Mouse (Mus musculus): Measurements from ENCODE around the gene Hoxd12.

Gene Hoxd12

DNA sequence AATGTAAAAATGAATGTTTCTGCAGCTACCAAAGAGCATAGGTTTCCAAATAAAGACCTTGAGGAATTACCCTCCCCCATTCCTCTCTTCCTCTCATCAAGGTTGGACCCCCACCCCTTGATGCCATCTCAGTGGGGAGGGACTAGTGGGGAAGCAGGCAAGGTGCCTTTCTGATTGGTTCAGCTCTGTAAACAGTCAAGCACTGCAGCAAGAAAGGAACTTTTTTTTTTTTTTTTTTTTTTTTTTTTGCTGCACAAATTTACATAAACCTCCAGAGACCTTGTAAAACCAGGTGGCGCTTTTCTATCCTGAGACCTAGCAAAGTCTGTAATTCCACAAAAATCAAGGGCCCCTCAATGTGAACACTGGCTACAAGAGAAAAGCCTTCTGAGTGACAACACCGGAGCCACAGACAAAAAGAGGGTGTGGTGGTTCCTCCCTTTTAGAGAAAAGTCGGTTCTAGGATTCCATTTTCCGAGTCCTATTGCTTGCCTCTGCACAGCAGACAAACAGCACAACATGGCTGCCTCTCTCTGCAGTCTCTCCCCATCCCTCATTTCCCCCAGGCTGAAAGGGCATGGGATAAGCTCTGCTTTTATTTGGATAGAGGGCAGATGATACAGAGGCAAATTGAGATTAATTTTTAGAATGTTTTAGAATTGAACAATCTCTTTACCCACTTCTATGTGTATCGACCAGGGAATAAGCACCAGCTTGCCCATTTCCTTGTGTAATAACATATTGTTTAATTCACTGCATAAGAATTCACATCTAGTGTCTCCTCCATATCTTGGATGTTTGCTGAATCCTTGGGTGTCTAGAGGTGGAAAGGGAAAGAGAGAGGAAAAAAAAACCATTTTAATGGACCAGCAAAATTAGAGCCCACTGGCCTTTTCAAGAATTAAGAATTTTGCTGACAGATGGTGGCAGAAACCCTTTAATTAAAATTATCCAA is 34.9 kb downstream of the Hoxd12 start:
- DNase-seq (ENCODE audit: low read depth): no peak

DNA sequence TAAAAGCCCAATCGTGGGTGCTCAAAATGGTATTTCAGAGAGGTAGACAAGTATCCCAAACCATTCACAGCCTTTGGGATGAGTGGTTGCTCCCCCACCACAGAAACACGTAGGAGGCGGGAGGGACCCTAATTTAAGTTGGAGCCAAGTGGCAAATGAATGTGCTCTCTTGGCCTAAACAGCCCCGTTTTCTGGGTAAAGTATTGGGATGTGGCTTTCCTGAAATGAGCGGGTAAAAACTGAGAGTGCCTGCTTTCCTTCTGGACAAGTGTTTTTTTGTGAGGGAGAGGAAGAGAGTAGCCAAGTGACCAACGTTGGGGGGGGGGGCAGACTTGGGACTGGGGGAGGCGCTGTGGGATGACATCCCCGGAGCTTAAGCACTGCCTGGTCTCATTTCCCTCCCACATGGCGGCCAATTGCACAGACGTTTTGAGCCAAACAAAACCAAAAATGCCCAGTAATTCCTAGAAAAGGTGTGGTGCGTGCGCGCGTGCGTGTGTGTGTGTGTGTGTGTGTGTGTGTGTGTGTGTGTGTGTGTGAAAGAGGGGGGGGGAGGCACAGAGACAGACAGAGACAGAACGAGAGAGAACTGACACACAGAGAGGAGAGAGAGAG is 36.2 kb downstream of the Hoxd12 start:
- DNase-seq (ENCODE audit: low read depth): no peak

DNA sequence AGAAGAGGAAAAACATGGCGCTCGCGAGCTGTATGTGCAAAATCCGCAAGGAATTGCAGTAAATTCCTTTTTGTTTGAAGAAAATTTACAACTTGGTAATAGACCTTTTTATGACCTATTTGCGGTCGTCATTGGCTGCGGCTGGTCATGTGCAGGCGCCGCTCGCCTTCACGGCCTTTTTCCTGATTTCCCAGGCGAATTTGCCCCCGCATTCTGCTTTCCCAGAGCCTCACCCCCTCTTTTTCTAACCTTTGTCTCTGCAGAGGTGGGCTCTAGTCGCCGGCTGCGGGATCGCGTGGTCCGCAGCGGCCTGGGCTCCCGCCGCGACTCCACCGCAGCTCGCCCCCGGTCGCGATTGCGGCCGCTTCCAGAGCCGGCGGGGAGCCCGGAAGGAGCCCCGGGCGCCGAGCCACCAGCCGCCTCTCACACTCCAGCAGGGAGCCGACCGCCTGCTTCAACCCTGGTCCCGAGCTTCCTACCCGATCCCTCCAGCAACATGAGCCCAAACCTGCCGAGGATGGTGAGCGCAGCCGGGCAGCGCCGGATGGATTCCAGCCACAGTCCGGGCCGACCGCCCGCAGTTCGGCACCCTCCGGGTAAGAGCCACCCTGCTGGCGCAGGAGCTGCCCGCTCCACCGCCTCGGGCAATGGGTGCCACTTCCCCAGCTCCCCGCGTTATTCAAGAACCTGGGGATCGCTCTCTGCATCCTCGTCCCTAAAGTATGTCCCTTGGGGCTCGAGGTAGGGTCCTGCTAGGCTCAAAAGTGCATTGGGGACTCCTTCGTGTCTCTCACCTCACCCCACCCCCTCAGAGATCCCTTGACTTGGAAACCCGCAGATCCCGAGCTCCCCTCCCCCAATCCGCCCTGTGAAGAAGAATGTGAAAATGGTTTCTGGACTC is 37.2 kb downstream of the Hoxd12 start, which contains the start of the genes Hoxd3 and Hoxd4:
Gene Hoxd3 (plus strand): TSS at position 207 of the 901 bp plus-strand sequence.
Gene Hoxd4 (plus strand): TSS at position 209 of the 901 bp plus-strand sequence.
- no peak for DNase-seq (ENCODE audit: low read depth)

DNA sequence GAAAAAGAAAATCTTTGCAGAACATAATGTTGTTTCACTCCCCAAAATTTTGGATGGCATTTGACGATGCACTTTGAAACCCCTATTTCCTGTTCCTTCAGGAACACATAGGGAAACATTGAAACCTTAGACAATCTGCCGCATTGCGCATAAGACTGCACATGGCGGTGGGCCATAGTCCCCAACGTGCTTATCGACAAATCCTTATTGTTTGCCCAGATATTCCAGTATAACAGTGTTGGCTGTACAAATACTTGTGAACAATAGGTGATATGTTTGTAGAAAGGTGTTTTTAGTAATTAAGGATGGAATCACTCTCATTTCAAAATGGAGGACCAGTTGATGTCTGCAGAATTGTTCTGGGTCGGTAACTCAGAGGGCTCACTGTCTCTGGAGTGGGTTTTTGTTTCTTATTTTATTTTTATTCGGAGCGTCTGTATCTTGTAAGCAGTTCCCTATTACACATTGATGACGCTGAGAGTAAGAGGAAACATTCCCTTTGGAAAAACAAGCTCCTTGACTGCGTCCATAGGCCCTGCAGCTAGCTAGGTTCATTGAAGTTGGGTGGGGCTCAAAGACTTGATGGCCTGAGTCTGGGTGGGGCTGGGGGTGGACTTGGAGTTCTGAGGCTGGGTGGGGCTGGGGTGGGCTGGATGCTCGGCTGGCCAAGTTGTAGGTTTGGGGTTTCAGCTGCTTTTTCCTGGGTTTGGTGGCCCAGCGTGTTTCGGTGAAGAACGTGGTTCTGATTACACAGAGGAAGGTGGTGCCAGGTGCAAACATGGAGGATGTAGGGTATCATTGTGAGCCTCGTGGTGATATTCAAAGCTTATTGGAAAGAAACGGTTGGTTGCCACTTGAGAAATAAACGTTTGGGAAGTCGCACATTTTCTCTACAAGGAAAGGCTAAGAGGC is 38.7 kb downstream of the Hoxd12 start:
- no peak for DNase-seq (ENCODE audit: low read depth)

DNA sequence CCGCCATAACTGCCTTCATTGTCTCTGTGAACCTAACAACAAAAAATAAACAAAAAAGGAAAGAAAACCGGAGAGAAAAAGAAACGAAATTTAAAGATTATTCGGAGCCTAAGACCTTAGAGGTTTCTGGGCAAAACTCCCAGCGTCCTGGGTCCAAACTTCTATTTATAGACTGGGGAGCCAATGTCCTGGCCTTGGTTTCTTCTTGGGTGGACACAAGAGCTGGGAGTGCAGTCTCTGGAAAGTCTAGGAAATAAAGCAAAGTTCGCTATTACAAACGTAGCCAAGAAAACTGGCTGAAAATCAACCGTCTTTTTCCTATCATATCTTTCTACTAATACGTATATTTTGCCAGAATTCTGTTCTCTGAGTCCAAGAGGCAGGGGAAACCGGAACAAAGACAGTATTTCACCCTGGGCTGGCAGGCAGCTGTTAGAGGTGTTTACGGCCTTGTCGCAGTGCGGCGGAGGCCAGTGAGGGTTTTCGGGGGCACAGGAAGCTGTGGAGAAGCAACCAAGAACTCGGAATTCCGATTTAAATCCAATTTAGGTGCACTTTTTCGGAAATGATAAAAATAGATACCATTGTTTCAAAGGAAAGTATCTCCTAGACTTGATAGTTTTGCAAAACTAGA is 39.5 kb downstream of the Hoxd12 start:
- no peak for DNase-seq (ENCODE audit: low read depth)

DNA sequence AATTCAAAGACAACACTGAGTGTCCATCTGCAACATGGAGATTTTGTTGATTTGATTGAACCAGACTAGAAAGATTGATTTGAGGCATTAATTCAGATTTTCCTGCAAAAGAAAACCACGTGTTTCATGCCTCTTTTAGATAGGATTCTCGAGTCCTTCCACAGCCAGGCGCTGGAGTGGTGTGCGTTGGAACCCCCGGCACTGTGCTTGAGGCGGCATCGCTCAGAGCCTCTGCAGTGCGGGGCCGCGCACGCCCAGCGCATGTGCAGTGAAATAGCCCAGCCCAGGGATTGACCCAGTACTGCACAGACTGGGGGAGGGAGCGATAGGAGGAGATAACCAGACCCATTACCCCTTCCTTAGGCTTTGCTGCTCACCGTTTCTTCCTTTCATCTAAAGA is 40.1 kb downstream of the Hoxd12 start:
- no peak for DNase-seq (ENCODE audit: low read depth)

DNA sequence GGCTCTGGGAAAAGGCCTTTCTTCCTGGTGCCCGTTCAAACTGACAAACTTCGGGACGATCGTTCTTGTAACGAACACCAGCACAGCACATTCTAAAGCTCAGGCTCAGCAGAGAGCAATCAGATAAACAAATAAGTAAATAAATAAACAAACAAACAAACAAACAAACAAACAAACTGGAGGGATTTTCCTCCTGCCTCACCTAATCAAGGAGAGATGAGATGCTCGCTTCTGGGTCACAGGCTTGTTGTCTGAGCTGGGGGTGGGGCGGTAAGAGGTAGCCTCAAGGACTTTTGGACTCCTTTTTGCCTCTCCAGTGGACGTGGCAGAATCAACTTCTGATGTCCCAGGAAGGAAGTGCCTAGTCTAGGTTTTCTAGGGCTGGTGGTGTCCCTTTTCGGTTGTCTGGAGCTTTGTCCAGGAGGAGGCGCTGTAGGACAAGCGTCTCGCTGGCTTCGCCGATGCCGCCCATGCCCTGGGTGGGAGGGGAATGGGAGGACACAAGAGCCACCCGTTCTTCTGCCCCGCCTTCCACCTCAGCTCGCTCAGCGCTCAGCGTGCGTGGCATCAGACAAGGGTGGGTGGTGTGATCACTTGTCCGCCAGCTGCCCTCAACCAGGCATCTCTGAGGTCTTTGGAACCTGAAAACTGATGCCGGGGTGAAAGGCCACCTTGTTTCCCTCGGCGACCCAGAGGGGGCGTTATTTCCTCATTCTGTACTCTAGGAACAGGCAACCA is 40.9 kb downstream of the Hoxd12 start:
- DNase-seq (ENCODE audit: low read depth): peak; percentile 84

DNA sequence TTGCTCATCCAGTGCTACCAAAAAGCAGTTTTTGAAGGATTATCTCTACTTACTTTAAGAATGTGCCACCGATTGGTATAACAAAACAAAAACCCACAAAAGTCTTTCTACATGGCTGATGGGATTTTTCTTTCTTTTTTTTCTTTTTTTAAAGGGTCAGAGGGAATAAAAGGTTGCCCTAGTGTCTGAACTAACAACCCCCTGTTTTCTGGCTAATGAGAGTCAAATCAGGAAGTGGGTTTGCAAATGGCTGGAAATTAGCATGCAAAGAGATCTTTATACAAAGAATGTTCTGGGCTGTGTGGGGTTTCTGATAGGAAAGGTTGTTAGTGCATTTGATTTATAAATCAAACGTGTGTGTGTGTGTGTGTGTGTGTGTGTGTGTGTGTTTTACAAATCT is 45.6 kb downstream of the Hoxd12 start:
- DNase-seq (ENCODE audit: low read depth): no peak

DNA sequence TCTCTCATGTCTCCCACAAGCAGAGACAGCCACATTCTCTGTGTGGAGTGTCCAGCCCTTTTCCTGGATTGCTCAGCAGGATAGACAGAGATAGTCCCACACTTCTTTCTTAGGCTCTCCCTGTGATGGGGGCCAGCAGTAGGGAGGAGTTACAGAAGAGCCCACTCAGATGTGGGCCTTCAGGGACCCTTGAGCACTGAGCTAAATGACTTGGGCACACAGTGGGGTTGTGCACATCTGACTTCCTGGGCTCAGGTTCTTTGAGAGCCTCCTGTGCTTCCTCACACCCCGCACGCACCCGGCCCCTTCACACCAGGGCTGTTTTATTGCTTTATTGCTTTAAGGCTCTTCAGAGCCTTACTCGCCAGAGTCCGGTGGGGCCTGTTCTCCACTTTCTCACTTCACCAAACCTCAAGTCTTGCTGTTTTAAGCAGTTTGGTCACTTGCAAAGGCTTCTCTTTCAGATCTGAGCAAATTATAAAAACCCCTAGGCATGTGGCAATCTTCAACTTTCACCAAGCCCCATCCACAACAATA is 46.2 kb downstream of the Hoxd12 start:
- DNase-seq (ENCODE audit: low read depth): no peak

DNA sequence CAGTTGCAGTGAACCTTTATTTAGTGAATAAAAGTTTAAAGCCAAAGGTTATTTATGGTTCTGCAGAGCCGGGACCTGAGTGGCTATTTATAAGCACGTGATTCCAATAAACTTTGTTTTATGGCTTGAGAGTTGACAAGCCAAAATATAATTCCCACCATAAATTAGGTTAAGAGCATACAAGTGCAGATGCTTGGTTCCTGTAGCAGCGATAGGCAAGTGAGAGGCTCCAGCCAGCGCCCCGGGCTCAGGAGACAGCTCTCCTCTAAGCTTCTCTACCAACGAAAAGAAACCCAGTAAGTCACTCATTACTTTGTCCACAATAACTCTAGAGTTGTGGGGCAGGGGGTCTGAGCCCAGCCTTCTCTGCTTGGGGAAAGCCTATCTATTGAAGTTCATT is 47.1 kb downstream of the Hoxd12 start:
- no peak for DNase-seq (ENCODE audit: low read depth)

DNA sequence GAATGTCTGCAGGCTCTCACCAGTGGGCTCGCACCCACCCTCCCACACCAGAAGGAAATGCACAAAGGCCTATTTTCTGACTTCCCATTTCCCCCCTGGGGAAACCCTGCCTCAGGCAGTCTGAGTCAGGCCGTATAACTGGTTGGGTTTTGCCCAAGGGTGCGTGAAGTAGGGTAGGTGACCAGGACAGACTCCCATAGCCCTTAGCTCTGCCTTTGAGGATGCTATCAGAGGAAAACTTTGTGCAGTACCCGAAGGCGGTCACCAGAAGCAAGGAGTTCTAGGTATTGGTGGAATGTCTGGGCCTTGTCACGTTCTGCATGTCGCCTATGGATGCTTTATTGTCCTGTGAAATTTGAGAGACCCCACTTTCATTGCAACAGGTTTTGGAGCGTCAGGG is 48.1 kb downstream of the Hoxd12 start:
- DNase-seq (ENCODE audit: low read depth): no peak

DNA sequence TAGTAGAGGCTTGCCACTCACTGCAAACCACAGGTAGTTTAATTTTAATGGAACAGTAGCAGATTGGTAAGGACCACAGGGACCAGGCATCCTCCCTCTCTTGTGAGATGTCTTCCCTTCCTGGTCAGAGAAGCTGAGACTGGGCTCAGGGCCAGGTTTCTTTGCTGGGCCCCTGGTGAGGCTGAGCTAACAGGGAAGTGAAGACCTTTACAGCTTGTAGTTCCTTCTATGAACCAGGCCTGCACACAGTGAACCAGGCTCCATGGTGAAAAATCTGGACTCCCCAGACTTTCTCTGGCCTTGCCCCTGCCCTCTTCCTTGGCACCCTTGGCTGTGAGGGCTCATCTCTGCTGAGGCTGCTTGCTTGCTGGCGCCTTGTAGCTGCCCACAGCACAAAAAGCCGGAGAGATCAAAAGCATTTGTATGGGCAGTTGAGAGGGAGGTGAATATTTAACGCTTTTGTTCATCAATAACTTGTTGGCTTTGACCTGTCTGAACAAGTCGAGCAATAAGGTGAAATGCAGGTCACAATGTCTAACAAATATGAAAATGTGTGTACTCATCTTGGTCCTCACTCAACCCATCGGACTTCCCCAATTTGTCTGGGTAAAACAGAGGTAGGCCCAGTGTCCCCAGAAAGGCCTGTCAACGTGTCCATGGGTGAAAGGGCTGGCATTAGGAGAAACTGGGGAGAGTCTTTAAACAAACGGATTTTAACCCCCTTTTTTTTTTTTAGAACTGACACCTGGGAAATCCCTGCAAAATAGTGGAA is 49.6 kb downstream of the Hoxd12 start:
- no peak for DNase-seq (ENCODE audit: low read depth)

DNA sequence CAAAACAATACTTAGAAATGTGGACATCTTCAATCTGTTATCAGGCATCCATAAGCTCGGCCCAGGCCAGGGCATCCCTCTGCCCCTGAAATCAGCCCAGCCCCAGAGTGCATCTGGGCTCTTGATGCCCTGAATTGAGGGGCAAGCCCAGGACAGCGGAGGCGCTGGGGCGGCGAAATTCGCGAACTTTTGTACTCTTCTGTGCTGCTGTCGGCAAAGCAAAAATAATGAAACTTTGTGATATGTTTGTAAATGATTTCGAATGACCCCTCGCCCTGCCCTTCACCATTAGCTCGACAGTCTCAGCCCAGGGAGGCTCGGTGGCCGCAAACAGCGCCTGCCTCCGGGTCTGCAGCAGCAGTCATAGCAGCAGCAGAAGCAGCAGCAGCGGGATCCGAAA is 50.4 kb downstream of the Hoxd12 start:
- DNase-seq (ENCODE audit: low read depth): no peak

DNA sequence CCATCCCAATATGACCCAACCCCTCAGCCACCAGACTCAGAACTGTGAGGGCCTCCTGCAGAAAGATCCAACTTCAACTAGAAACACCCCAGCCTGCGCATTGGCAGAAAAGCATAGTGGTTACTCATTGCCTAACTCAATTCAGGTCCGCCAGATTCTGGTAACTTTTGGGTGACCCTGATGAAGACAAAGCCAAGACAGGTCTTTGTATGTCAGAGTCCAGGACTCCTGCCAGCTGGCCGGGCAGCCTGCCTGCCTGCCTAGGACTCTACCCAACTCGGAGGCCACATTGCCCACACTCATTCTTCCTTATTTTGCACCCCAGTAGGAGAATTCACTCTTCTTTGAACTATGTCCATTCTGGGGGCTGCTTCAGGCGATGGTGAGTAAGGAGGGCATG is 51.7 kb downstream of the Hoxd12 start, which contains the start of gene Gm28230:
Gene Gm28230 (plus strand): TSS at position 178 of the 400 bp plus-strand sequence.
- DNase-seq (ENCODE audit: low read depth): no peak

DNA sequence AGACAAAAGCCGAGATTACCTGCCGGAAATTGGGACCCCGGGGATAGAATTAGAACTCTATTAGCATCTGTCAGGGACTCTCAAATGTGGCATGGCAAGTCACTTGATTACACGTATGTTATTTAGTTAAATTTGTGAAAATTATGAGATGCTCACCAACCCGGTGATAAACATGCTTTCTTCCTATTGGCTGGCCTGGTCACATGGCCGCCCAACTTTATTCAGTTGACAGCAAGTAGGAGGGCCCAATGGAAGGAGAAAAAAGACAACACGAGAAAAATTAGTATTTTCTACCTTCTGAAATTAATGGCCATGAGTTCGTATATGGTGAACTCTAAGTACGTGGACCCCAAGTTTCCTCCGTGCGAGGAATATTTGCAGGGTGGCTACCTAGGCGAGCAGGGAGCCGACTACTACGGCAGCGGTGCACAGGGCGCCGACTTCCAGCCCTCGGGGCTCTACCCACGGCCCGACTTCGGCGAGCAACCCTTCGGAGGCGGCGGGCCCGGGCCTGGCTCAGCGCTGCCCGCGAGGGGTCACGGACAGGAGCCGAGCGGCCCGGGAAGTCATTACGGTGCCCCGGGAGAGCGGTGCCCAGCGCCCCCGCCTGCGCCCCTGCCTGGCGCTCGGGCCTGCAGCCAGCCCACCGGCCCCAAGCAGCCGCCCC is 52.3 kb downstream of the Hoxd12 start:
- DNase-seq (ENCODE audit: low read depth): no peak

Measured in naive thymus-derived CD4-positive, alpha-beta T cell, adult 2 months (primary cell).